Mouse (Mus musculus) myocyte (in vitro differentiated cells): ENCODE results near the gene Baz2b. TPM values are rescaled to one million over a fixed set of nuclear protein-coding genes. Genes with fewer than 3 reads are reported as not detected.
A peak's percentile ranks its signal among the peaks of the same experiment; 100 is the strongest.

ENCODE experiments used
- H3K27me3 ChIP-seq: one replicate; pipeline ENCODE4 v1.6.1; 2011; ENCODE audit not compliant: control insufficient read depth, insufficient read depth, insufficient read length
- H3K36me3 ChIP-seq: one replicate; pipeline ENCODE4 v1.6.1; 2011; ENCODE audit not compliant: control insufficient read depth, insufficient read depth
- H3K4me2 ChIP-seq: one replicate; pipeline ENCODE4 v1.6.1; 2011; ENCODE audit warnings: low read depth, control low read depth
- H3K4me3 ChIP-seq: one replicate; pipeline ENCODE4 v1.5.1; 2011; ENCODE audit warnings: mild to moderate bottlenecking, control low read depth, moderate library complexity
- H3K79me2 ChIP-seq: one replicate; pipeline ENCODE4 v1.6.1; 2011; ENCODE audit not compliant: control insufficient read depth, insufficient read depth
- H3ac ChIP-seq: one replicate; pipeline ENCODE4 v1.6.1; 2011; ENCODE audit not compliant: control insufficient read depth, insufficient read length
- CEBPB ChIP-seq: IDR thresholded peaks from 2 replicates; pipeline ENCODE4 v1.6.1; 2011; ENCODE audit warnings: mild to moderate bottlenecking, moderate library complexity; ENCODE audit not compliant: poor library complexity, insufficient read depth, severe bottlenecking
- E2F4 ChIP-seq: IDR thresholded peaks from one replicate; pipeline ENCODE4 v1.6.1; 2011; ENCODE audit warnings: mild to moderate bottlenecking, control low read depth, moderate library complexity; ENCODE audit not compliant: insufficient read depth
- MAX ChIP-seq: IDR thresholded peaks from one replicate; pipeline ENCODE4 v1.6.1; 2011; ENCODE audit warnings: low read depth, mild to moderate bottlenecking, control low read depth
- MYOD1 ChIP-seq, 3 experiments: IDR thresholded peaks; one replicate each; pipeline ENCODE4 v1.6.1; 2011; ENCODE audit warnings: control low read depth in 2 of 3, low read depth in 2 of 3, mild to moderate bottlenecking in 2 of 3, moderate library complexity in 1 of 3; ENCODE audit not compliant: insufficient read length in 2 of 3, control insufficient read depth in 1 of 3
- MYOG ChIP-seq, 3 experiments: IDR thresholded peaks; one replicate each; pipeline ENCODE4 v1.6.1; 2011; ENCODE audit warnings: control low read depth in 2 of 3, low read depth in 2 of 3, mild to moderate bottlenecking in 2 of 3; ENCODE audit not compliant: insufficient read length in 2 of 3, control insufficient read depth in 1 of 3, insufficient read depth in 1 of 3
- POLR2A ChIP-seq: IDR thresholded peaks from one replicate; pipeline ENCODE4 v1.6.1; 2011; ENCODE audit warnings: low read depth, mild to moderate bottlenecking, control low read depth, moderate library complexity; ENCODE audit not compliant: insufficient read length
- POLR2AphosphoS2 ChIP-seq: IDR thresholded peaks from one replicate; pipeline ENCODE4 v1.6.1; 2011; ENCODE audit warnings: low read depth, control low read depth; ENCODE audit not compliant: insufficient read length
- REST ChIP-seq: IDR thresholded peaks from one replicate; pipeline ENCODE4 v1.6.1; 2011; ENCODE audit warnings: mild to moderate bottlenecking, control low read depth, moderate library complexity; ENCODE audit not compliant: insufficient read depth, insufficient read length
- SRF ChIP-seq: IDR thresholded peaks from one replicate; pipeline ENCODE4 v1.6.1; 2011; ENCODE audit warnings: low read depth; ENCODE audit not compliant: control insufficient read depth, insufficient read length
- TCF12 ChIP-seq: IDR thresholded peaks from one replicate; pipeline ENCODE4 v1.6.1; 2011; ENCODE audit warnings: mild to moderate bottlenecking, control low read depth; ENCODE audit not compliant: poor library complexity, insufficient read depth, severe bottlenecking
- TCF3 ChIP-seq: IDR thresholded peaks from one replicate; pipeline ENCODE4 v1.6.1; 2011; ENCODE audit warnings: low read depth, control low read depth; ENCODE audit not compliant: insufficient read length
- USF1 ChIP-seq: IDR thresholded peaks from one replicate; pipeline ENCODE4 v1.6.1; 2011; ENCODE audit warnings: low read depth, mild to moderate bottlenecking, control low read depth, moderate library complexity
- polyA plus RNA-seq: library from polyadenylated mRNA; unstranded; fragments of >200 nt; fragmentation: generic; extraction: Trizol; gene quantifications from one replicate; pipeline ENCODE4 v1.2.1, GENCODE M21; 2012; ENCODE audit warnings: missing spikeins

Gene Baz2b
- polyA plus RNA-seq, 1 experiment, result 11.8 TPM

- Histone ChIP-seq H3K79me2 (no peaks in the 10 kb centered on the region), H3ac (no peak overlapping the region), H3K4me3 (no peak overlapping the region), H3K4me2 (no peak overlapping the region), H3K36me3 (no peaks in the 10 kb centered on the region), H3K27me3 (no peaks in the 10 kb centered on the region)
- TF ChIP-seq USF1 (no peak), POLR2A (no peak), TCF12 (no peak), REST (no peak), E2F4 (no peak), SRF (no peak), MAX (no peak), POLR2AphosphoS2 (no peak), TCF3 (no peak), MYOD1 (IDR thresholded peaks at IDR 0.05; ENCODE audit: control insufficient read depth in 1 of 3, insufficient read length in 2 of 3, low read depth in 2 of 3) (no peak)
Measured at GRCm38 (mm10) chr2:60133072-60133471, 76.6 kb downstream of the Baz2b start.

GRCm38 (mm10) chr2:60132269-60133042, 77.2 kb downstream of the Baz2b start:
- H3K27me3 ChIP-seq, result no peaks in the 10 kb centered on the region
- no peaks in the 10 kb centered on the region for H3K79me2 ChIP-seq
- TF ChIP-seq MYOD1 (IDR thresholded peaks at IDR 0.05; ENCODE audit: control insufficient read depth in 1 of 3, insufficient read length in 2 of 3, low read depth in 2 of 3), result no peak
- no peak for TF ChIP-seq USF1
- TF ChIP-seq E2F4, result no peak
- TF ChIP-seq POLR2A, result no peak
- TF ChIP-seq MYOG (IDR thresholded peaks at IDR 0.05; ENCODE audit: control insufficient read depth in 1 of 3, insufficient read depth in 1 of 3, insufficient read length in 2 of 3, low read depth in 2 of 3), result no peak
- no peak for TF ChIP-seq CEBPB
- TF ChIP-seq TCF3, result no peak
- TF ChIP-seq POLR2AphosphoS2, result no peak
- no peak for TF ChIP-seq SRF
- TF ChIP-seq MAX, result no peak
- TF ChIP-seq TCF12, result no peak
- TF ChIP-seq REST, result no peak
- no peak overlapping the region for H3K4me2 ChIP-seq
- H3ac ChIP-seq, result no peak overlapping the region
- no peak overlapping the region for H3K4me3 ChIP-seq
- H3K36me3 ChIP-seq, result no peaks in the 10 kb centered on the region

- no peak overlapping the region for H3K4me3 ChIP-seq
- TF ChIP-seq E2F4, result no peak
- no peak for TF ChIP-seq TCF3
- no peak for TF ChIP-seq POLR2AphosphoS2
- no peak for TF ChIP-seq MAX
- TF ChIP-seq MYOG (IDR thresholded peaks at IDR 0.05; ENCODE audit: control insufficient read depth in 1 of 3, insufficient read depth in 1 of 3, insufficient read length in 2 of 3, low read depth in 2 of 3), result no peak
- no peak for TF ChIP-seq USF1
- no peak for TF ChIP-seq POLR2A
- no peak for TF ChIP-seq TCF12
- no peak for TF ChIP-seq CEBPB
- TF ChIP-seq SRF, result no peak
- no peak for TF ChIP-seq MYOD1 (IDR thresholded peaks at IDR 0.05; ENCODE audit: control insufficient read depth in 1 of 3, insufficient read length in 2 of 3, low read depth in 2 of 3)
- TF ChIP-seq REST, result no peak
- no peaks in the 10 kb centered on the region for H3K27me3 ChIP-seq
- H3K4me2 ChIP-seq, result no peak overlapping the region
- peaks cover 10% of the 10 kb centered on the region for H3K79me2 ChIP-seq
- H3ac ChIP-seq, result no peak overlapping the region
- H3K36me3 ChIP-seq, result no peaks in the 10 kb centered on the region
Measured at GRCm38 (mm10) chr2:60128631-60129030, 81.0 kb downstream of the Baz2b start.

- H3K79me2 ChIP-seq, result peaks cover 28% of the 10 kb centered on the region
- TF ChIP-seq USF1 (no peak), TCF3 (no peak), MYOG (IDR thresholded peaks at IDR 0.05; ENCODE audit: control insufficient read depth in 1 of 3, insufficient read depth in 1 of 3, insufficient read length in 2 of 3, low read depth in 2 of 3) (no peak), TCF12 (no peak), POLR2AphosphoS2 (no peak)
- no peaks in the 10 kb centered on the region for H3K36me3 ChIP-seq
- H3K4me3 ChIP-seq, result no peak overlapping the region
- no peak overlapping the region for H3ac ChIP-seq
- H3K27me3 ChIP-seq, result no peaks in the 10 kb centered on the region
- H3K4me2 ChIP-seq, result peak overlapping the region; percentile 75
Measured at GRCm38 (mm10) chr2:60126831-60127230, 82.8 kb downstream of the Baz2b start.

GRCm38 (mm10) chr2:60126292-60126691, 83.3 kb downstream of the Baz2b start:
- no peak overlapping the region for H3ac ChIP-seq
- H3K36me3 ChIP-seq, result no peaks in the 10 kb centered on the region
- no peaks in the 10 kb centered on the region for H3K27me3 ChIP-seq
- H3K79me2 ChIP-seq, result peaks cover 33% of the 10 kb centered on the region
- peak overlapping the region; percentile 75 for H3K4me2 ChIP-seq
- TF ChIP-seq CEBPB (no peak), POLR2A (no peak), USF1 (no peak), E2F4 (no peak), MAX (no peak), POLR2AphosphoS2 (no peak), REST (no peak), TCF12 (no peak), MYOD1 (IDR thresholded peaks at IDR 0.05; ENCODE audit: control insufficient read depth in 1 of 3, insufficient read length in 2 of 3, low read depth in 2 of 3) (no peak), TCF3 (no peak), SRF (no peak), MYOG (IDR thresholded peaks at IDR 0.05; ENCODE audit: control insufficient read depth in 1 of 3, insufficient read depth in 1 of 3, insufficient read length in 2 of 3, low read depth in 2 of 3) (no peak)
- H3K4me3 ChIP-seq, result peak overlapping the region; percentile 69
